Mouse (Mus musculus) lung, postnatal 25 days (tissue): ENCODE data around the gene Psma5.

Experiments used
- DNase-seq: peaks from one replicate; pipeline ENCODE4 v3.0.0; 2022; ENCODE audit warnings: low spot score

Psma5 gene

GRCm38 (mm10) chr3:108282401-108283240 lies 25.9 kb downstream of the Psma5 start:
- DNase-seq = peak; percentile 72

GRCm38 (mm10) chr3:108283241-108283561 lies 26.5 kb downstream of the Psma5 start:
- DNase-seq = no peak

GRCm38 (mm10) chr3:108283781-108284601 lies 27.3 kb downstream of the Psma5 start, which contains the start of gene Sort1:
Gene Sort1 (plus strand): TSS chr3:108284082.
- peak; percentile 88 for DNase-seq

GRCm38 (mm10) chr3:108285078-108285711 lies 28.5 kb downstream of the Psma5 start:
- no peak for DNase-seq

- no peak for DNase-seq
Measured at GRCm38 (mm10) chr3:108286671-108287439, 30.1 kb downstream of the Psma5 start.

GRCm38 (mm10) chr3:108287811-108288805 lies 31.4 kb downstream of the Psma5 start:
- DNase-seq = peak; percentile 80

GRCm38 (mm10) chr3:108289311-108290130 lies 32.8 kb downstream of the Psma5 start:
- DNase-seq = peak; percentile 82

- no peak for DNase-seq
Measured at GRCm38 (mm10) chr3:108291036-108291799, 34.5 kb downstream of the Psma5 start.

- DNase-seq = no peak
Measured at GRCm38 (mm10) chr3:108294398-108294797, 37.7 kb downstream of the Psma5 start.

- peak; percentile 87 for DNase-seq
Measured at GRCm38 (mm10) chr3:108295379-108296219, 38.9 kb downstream of the Psma5 start.

GRCm38 (mm10) chr3:108296220-108297049 lies 39.7 kb downstream of the Psma5 start:
- peak; percentile 72 for DNase-seq

- DNase-seq = no peak
Measured at GRCm38 (mm10) chr3:108297050-108297419, 40.3 kb downstream of the Psma5 start.

GRCm38 (mm10) chr3:108297603-108298553 lies 41.2 kb downstream of the Psma5 start:
- DNase-seq = no peak

- DNase-seq = no peak
Measured at GRCm38 (mm10) chr3:108300455-108301030, 43.8 kb downstream of the Psma5 start.

- no peak for DNase-seq
Measured at GRCm38 (mm10) chr3:108303683-108304082, 47.0 kb downstream of the Psma5 start.

GRCm38 (mm10) chr3:108304747-108305146 lies 48.0 kb downstream of the Psma5 start:
- DNase-seq = no peak
